Mouse (Mus musculus) 3T3-L1 (cell line): ENCODE measurements around the gene Commd3.

ENCODE experiments used
- DNase-seq: peaks from one replicate; pipeline ENCODE4 v3.0.0-alpha.2; 2015; ENCODE audit warnings: low read depth, low spot score

Gene Commd3

DNA sequence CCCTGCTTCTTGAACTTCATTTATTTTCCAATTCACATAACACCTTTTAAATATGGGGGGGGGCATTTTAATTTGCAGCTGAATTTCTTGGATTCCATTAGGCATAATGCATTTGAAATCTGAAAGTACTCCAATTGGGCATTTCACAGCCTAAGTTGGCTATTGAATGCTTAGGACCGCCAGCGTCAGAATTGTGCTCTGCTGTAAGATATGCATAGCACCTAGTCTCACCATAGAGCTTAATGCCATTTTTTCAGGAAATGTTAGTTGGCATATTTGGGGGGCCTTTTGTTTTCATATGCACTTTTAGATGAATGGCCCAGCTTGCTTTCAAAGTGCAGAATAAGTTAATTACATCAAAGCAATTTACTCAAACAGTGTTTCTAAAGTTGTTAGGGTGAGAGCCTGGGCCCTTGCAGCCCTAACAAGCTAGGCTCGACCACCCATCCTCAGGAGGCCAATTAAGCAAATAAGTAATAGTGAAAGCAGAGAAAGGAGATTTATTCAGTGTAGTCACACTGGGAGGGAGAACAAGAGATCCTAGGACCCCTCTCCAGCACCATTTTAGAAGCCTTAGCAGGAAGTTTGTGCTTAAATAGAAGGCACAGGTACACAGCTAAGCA is 50.1 kb downstream of the Commd3 start:
- no peak for DNase-seq

DNA sequence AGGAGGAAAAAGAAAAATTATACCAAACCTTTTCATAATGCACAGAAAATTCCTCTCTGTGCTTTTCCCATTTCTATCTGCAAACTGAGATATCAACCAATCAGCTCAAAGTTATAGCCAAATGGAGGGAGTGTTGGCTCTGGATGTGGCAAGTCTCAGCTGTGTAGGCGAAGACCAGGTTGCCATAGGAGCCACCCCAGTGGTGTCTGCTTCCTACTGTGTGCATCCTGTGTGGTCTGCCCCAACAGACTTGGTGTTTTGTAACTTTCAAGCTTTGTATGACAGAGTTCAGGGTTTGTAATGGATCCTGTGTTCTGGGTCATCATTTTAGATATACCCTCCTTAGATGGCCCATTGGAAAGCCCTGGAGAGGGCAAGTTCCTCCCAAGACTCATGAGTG is 52.3 kb downstream of the Commd3 start:
- DNase-seq: no peak
